Mouse (Mus musculus): ENCODE results near the gene Gm45208. TPM values are rescaled to one million over a fixed set of nuclear protein-coding genes. Genes with fewer than 3 reads are reported as not detected.
"Not testable (repeated sequence)": the region's sequence is repeated elsewhere in the genome, so short reads cannot be mapped to it uniquely, and the experiment has no call there.

Gene Gm45208
- total RNA-seq (2021): not detected

DNA sequence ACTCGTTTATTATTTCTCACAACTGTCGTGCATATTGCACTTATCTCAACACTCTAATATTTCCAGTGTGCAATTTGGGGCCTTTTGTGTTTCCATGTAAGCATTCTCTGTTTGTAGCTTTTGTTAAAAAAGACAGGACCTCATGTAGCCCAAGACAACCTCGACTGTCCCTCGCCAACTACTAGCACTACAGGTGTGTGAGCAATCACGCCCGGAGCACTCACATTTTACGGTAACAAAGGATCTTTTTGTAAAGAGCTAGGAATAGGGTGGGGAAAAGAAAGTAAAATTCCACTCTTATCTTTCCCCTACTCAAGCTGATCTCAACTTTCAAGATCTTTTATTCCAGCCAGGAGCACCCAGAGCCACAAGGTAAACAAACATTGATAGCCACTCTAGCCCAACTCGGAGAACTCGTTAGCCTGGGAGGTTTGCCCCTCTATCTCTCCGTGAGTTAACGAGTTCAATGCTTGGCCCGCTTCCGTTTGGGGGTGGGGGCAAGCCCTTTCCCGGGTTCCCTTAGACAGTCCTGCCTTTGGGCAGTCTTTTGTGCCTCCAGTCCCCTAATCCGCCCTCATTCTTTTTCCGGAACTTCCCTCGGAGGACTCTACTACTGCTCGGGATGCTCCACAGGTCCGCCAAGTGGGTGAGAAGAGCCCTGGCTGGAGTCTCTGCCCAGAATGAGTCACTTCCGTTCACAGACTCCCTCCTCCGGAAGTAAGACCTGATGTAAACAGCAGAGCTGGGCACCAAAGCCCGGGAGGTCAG lies at the start of gene Gm45208:
Gm45208 (plus strand) TSS at position 732 of the 768 bp plus-strand sequence.
- DNase-seq (ENCODE audit: extremely low spot score in 1 of 2, low spot score in 1 of 2): peak; percentile 33 to 47

DNA sequence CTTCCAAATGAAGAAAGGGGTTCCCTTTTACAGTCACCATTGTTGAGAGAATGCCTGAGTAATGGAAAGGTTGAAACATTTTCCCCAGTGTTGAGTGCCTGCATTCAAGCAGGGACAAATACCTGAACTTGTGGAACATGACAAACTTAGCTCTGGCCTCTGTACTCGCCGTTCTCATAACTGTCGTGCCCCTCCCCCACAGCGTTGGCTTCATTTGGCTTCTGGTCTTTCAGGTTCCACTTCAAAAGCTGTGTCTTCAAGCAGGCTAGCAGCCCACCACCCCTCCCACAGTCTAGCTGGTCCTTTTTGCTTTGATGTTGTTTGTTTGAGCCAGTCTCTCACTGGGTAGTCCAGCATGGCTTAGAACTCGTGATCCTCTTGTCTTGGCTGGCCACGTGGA lies 49.3 kb upstream of the Gm45208 start:
- DNase-seq (ENCODE audit: extremely low spot score in 1 of 2, low spot score in 1 of 2): no peak

DNA sequence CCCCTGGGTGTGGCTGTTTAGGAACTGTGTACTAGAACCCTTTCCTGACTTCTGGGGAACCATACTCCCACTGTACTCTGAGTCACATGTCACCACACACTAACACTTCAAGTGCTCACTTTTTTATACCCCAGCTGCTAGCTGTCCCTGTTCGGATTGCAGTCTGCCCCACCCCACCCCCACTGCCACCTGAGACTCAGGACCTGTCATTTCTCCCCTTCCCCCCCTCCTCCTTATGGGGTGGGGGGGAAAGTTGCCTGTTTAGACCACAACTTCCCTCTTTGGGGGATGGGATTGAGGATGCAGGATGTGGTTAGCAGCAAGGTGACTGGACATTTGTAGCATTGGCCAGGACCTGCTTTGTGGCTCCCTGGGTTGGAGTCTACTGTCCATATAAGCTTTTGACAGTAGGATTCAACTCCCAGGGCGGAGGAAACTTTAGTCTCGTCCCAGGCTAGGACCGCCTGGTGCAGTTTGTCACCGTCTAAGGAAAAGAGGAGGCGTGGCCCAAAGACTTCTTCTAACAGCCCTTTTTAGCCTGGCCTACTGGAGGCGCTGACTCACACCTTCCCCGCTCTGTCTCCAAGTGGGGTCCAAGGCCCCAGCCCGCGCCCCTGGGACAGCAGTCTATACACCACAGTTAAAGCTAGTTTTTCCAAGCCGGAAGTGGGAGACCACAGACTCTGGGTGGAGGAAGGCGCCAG lies 48.3 kb upstream of the Gm45208 start:
- DNase-seq (ENCODE audit: extremely low spot score in 1 of 2, low spot score in 1 of 2): no peak

DNA sequence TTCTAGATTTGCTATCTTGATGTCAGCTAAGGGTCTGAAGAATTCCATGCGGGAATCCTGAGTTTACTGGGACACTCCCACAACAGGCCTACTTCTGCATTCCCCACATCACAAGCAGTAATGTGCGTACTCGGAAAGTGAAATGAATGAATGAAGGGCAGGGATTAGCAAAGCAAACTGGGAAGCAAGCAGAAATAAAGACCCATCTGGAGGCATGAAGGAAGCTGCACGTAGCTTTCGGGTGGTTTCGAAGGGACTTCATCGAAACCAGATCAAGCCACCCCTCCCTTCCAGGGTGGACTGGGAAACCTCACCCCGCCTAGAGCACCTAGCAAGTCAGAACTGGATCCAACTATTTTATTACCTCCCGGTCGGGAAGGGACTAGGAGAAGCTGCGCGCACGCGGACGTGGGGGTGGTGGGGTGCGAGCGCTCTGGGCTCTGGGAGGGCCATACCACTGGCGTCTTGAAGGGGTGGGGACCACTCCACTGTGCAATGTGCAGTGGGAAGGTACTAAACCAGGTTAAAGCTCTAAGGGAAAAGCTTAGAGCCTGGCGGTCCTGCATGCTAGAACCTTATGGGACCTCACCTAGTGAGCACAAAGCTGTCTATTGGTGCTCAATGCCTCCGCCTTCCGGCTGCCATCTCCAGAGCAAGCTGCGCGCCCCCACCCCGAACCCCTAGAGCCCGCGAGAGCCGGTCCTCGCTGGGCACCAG lies 47.6 kb upstream of the Gm45208 start:
- DNase-seq (ENCODE audit: extremely low spot score in 1 of 2, low spot score in 1 of 2): peak in 1 of 2 experiments; percentile 25

DNA sequence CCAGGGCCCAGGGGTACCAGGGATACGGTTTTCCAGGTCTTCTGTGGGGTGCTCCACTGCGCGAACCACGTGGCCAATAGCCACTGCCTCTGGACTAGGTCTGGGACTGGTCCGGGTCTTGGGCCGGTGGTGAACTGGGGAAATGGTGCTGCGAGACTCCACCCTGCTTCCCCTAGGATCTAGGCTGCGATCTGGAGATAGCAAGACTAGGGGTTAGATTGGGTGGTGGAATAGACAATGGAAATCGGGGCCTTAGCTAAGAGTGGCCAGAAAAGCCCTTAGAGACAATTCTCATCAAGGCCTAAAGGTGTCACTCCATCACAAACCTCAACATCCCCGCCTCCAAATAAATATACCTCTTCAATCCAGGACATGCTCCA lies 47.1 kb upstream of the Gm45208 start:
- no peak for DNase-seq (ENCODE audit: extremely low spot score in 1 of 2, low spot score in 1 of 2)

DNA sequence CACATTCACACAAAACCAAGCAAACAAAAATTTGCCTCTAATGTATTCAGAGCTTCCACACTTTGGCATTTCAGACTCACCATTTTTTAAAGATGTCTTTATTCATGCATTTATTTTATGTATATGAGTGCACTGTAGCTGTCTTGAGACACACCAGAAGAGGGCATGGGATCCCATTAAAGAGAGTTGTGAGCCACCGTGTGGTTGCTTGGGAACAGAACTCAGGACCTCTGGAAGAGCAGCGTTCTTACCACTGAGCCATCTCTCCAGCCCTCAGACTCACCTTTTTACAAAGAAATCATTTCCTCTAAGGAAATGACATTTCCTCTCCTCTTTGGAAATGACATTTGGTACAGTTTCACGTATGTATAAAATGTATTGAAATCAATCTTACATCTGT lies 43.1 kb upstream of the Gm45208 start:
- no peak for DNase-seq (ENCODE audit: extremely low spot score in 1 of 2, low spot score in 1 of 2)

DNA sequence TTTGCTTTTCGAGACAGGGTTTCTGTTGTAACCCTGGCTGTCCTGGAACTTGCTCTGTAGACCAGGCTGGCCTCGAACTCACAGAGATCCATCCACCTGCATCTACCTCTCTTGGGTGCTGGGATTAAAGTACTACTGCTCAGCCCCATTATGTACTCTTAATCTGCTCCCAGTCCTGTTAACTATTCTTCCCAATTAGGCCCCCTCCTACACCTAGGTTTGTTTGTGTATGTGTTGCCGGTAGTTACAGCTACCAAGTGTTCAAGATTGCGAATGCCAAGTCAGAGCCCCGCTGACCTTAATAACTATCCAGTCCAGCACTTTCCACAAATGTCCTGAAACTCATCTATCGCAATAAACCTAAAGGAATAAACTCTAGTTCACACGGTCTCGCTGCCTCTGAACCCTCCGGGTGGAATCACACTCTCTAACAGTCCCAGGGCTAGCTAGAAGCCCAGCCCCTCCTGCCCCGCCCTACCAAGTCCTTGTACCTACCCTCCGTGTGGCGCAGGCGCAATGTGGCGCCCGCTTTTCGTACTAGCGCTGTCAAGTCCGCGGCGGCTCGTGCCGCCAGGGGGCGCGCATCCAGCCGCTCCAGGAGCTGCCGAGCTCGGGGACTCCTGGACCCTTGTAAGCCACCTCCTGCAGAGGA lies 42.5 kb upstream of the Gm45208 start:
- DNase-seq (ENCODE audit: extremely low spot score in 1 of 2, low spot score in 1 of 2): peak; percentile 74 to 79

DNA sequence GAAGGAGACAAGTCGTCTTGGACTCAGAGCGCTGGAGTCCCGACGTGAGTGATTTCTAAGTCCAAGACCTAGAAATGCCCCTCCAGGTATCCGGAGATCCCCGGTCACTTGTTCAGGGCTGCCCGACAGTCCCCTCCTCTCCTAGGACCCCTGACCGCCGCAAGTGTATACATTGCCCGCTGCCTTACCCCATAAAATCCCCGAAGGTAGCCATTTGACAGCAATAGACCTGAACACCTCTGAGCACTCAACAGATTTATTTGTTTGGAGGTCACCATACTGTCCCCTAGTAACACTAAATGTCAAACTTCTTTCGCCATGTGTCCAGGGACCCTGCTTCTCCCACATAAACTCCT lies 42.0 kb upstream of the Gm45208 start:
- DNase-seq (ENCODE audit: extremely low spot score in 1 of 2, low spot score in 1 of 2): no peak

DNA sequence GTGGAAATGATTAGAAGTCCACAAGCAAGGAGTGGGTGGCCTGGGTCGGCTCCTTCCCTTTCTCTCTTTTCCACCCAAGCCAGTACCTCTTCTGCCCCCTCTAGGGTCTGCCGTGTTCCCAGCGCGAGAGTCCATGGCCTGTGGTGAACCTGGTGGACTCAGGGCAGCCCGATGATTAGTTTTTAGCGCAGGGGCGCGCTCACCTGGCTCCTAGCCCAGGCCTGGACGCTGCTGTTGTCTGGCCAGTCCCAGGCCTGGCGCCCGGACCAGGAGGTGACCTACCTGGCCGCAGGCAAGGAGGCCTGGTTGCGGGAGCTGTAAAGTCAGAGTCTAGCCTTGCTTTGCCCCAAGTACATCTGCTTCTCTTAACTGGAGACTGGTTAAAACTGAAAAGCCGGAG lies 41.2 kb upstream of the Gm45208 start, which contains the start of gene Magix:
Magix (minus strand) TSS at position 388 of the 400 bp plus-strand sequence.
- no peak for DNase-seq (ENCODE audit: extremely low spot score in 1 of 2, low spot score in 1 of 2)

DNA sequence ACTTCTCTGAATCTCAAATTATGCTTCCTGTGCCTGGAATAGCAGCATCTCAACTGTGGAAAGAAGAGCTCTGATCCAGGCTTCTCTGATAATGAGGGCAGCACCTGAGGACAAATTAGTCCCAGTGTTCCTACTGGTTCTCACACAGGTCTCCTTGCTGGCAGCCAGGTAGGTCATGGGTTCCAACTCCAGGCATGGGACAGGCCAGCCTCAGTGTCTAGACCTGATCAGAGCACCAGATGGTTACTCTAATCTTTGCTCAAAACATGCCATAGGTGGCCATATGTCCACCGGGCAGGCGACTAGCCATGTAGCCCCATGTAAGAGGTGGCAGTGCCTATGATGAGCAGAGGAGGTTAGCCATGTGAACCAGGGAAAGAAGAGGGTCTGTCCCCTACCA lies 33.7 kb upstream of the Gm45208 start:
- DNase-seq (ENCODE audit: extremely low spot score in 1 of 2, low spot score in 1 of 2): no peak

DNA sequence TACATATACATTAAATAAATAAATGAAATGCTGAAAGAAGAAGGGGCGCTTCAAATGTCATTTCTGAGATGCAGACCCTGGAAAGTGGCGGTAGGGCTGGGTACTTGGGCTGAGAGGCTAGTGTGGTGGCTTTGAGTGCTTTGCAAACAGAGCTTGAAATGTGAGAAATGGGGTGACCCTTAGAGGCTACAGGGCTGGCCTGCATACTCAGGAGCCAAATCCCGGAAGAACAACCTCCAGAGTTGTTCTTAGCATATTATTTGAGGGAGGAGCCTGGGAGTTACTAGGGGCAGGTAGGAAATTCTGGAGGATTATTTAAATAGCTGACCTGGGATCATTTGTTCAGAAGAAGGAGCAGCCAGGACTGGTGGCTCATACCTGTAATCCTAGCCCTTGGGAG lies 31.6 kb upstream of the Gm45208 start:
- DNase-seq (ENCODE audit: extremely low spot score in 1 of 2, low spot score in 1 of 2): no peak

DNA sequence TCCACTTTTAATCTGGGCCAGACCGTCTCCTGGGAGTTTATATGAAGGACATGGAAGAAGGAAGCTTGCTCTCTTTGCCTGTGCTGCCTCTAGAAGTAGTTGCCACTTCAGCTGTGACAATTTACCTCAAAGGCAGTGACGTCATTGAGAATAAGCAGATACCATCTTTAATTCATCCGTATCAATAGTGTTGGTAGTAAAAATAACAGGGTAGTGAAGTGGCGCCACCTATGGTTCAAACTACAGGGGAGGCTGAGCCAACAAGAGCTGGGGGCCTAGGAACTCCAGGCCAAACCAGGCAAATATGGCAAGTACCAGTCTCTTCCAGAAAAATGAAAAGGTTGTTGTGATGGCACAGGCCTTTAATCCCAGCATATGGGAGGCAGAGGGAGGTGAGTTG lies 29.2 kb upstream of the Gm45208 start:
- DNase-seq (ENCODE audit: extremely low spot score in 1 of 2, low spot score in 1 of 2): no peak

DNA sequence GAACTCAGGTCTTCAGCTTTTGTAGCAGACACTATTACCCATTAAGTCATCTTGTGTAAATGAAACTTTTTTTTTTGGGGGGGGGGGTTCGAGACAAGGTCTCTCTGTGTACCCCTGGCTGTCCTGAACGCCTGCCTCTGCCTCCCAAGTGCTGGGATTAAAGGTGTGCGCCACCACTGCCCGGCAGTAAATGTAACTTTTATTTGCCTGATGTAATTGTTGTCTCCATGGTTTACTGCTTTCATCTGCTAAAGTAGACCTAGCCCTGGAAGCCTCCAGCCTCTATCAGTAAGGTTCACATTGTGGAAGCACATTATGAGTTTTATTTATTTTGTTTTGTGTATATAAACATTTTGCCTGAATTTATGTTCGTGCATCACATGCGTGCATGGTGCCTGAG lies 25.5 kb upstream of the Gm45208 start:
- no peak for DNase-seq (ENCODE audit: extremely low spot score in 1 of 2, low spot score in 1 of 2)

DNA sequence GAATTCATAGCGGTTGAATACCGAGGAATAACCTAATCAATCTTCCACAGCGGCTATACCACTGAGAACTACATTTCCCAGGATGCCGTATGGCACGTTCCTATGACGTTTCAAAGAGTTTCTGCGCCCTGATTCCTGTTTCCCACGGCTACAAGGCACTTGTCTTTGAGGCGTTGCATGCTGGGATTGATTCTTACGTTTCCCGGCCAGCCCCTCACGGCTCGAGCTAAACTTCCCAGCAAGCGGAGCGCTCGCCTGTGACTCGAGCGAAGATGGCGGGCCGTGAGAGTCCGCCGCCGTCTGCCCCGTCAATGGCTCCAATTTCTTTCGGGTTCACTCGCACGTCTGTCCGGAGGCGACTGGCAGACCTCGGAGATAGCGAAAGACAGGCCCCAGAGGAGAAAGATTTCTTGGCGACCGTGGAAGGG lies 25.1 kb upstream of the Gm45208 start, which contains the start of gene Gpkow:
Gpkow (plus strand) TSS at position 178 of the 428 bp plus-strand sequence.
- DNase-seq (ENCODE audit: extremely low spot score in 1 of 2, low spot score in 1 of 2): peak; percentile 43 to 55

DNA sequence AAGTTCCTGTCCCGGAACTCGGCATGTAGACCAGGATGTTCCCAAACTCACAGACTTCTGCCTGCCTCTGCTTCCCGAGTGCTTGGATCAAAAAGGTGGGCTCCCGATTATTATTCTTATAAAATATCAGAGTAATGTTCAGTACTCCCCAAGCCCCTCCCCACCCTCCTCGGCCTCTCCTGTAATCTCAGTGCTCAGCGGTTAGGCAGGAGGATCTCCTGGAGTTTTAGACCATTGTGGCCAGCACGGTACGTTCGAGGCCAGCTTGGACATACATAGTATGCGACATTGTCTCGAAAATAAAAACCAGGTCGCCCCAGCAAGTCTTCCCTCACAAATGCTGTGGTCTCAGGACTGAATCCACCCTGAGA lies 8.3 kb upstream of the Gm45208 start:
- not testable (repeated sequence) for DNase-seq (ENCODE audit: extremely low spot score in 1 of 2, low spot score in 1 of 2)

DNA sequence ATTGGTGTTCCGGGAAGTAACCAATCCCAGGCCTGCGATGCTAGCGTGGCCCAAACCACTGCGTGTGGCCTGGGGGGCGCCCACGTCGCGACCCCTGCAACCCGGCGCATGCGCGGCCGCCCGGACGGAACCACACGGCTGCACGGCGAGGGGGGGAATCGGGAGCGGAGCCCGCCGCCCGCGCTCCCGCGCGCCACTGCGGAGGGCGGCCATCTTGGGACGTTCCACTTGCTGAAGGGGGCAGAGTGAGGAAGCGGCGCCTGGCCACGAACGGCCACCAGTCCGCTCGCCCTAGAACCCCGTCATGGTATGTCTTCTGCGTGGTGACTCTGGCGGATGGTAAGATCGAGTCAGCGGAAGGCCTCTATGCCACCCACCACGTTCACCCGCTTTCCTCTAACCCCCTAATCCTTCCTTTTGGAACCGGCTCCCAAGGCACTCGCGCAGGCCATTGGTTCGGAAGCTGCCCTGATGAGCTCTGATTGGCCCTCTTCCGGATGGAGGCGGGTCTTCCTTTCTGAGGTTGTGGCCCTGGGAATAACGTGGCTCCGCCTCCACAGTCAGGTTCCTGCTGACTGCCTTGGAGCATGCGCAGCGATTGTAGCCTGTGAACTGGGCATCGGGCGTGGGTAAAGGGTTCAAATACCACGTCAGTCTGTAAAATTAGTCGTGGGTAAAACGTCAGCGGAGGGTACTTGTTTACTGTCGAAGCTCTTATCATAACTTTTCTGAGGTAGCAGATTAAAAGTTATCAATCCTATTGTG lies 7.7 kb upstream of the Gm45208 start, which contains the start of gene Wdr45:
Wdr45 (plus strand) TSS at position 199 of the 765 bp plus-strand sequence.
- peak; percentile 68 to 73 for DNase-seq (ENCODE audit: extremely low spot score in 1 of 2, low spot score in 1 of 2)

DNA sequence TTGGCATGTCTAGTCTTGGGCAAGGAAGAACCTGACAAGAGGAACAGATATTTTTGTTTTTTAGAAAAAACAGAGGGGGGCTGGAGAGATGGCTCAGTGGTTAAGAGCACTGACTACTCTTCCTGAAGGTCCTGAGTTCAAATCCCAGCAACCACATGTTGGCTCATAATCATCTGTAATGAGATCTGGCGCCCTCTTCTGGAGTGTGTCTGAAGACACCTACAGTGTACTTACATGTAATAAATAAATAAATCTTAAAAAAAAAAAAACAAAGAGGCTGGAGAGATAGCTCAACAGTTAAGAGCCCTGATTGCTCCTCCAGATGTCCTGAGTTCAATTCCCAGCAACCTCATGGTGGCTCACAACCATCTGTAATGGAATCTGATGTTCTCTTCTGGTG lies 6.0 kb upstream of the Gm45208 start:
- not testable (repeated sequence) for DNase-seq (ENCODE audit: extremely low spot score in 1 of 2, low spot score in 1 of 2)

DNA sequence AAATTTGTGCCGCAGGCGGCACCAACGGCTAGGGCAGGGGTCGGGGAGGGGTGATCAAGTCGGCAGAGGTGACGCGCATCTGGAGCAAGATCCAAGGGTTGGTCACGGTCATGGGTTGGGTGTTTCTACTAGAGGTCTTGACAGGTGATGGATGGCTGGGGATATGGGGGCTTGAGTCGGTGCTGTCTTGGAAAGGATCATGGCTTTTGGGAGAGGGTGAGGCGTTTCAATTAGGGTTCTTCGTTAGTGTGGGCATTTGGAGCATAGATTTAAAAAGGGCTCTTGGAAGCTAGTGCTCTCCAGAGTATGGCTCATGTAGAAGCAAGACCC lies 202 bp downstream of the Gm45208 start:
- DNase-seq (ENCODE audit: extremely low spot score in 1 of 2, low spot score in 1 of 2): no peak

DNA sequence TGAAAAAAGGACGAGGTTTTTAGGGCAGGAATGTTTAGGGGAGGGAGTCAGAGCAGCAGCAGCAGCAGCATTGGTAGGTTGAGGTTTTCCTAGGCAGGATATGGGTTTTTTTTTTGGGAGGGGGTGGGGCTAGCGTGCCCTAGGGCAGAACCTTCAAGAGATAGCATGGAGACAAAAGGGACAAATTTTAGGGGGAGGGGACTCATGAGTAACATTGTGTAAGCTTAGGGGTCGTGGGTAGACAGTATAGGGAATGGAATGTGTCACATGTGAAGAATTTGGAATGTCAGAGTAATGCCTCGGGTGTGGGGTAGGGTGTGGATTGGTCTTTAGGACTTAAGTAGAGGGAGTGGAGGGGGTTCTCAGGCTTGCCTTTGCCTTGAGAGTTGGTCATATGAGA lies 646 bp downstream of the Gm45208 start:
- DNase-seq (ENCODE audit: extremely low spot score in 1 of 2, low spot score in 1 of 2): no peak

DNA sequence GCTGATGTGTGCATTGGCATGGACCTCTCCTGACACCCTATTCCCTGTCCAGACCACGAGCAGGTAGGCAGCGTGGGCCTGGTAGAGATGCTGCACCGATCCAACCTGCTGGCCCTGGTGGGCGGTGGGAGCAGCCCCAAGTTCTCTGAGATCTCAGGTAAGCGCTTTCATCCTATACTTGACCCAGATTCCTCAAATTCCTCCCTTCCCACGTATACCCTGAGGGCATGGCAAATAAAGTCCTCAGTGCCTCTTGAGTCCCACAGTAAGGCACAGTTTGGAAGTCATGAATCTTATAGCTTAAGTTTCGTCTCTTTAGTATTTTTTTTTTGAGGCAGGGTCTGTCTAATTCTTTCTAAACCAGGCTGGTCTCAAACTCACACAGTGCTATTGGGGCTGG lies 2.1 kb downstream of the Gm45208 start:
- DNase-seq (ENCODE audit: extremely low spot score in 1 of 2, low spot score in 1 of 2): no peak
